ENCODE assay signal across 7 mouse cellular contexts in the genomic region with DNA sequence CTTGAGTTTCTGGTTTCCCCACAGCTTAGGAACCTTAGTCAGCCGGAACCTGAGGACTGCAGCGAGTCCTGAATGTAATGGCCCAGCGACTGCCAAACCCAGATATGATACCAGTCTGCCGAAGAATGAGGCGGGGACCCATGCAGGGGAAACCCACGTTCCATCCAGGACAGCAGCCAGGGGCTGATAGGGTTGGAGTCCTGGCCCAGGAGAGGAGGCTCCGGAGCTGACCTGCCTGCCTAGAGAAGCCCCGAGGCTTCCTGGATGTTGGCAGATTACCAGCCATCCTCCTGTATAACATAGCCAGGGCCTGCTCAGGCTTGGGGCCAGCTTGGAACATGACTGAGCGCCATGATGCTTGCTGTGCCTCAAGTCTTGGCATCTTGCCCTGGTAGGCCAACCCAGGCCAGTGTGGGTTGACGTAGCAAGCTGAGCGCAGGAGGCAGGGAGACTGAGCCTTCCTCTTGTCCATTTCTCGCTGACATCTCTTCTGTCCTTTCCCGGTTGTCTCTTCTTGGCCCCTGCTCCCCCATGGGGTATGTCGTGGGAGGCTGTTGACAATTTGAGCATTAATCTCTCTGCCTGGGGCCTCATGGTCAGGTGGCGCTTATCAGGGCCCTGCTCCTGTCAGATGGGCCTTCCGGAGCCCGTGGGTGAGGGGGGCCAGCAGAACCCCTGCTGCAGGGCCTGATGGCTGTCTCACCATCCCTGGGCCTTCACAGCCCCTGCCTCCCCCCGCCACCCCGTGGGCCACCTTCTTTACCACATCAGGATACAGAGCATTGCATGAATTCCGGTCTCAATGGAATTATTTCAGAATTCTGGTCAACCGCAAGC. TPM values are rescaled to one million over a fixed set of nuclear protein-coding genes. Genes with fewer than 3 reads are reported as not detected.
A peak's percentile ranks its signal among the peaks of the same experiment; 100 is the strongest.
DNase-seq lines count a peak whose midpoint lies in the region; ATAC-seq lines count a peak whose summit lies in the region.

No protein-coding gene starts in this region.

- no peaks in the 10 kb centered on the region for H3K9me3 ChIP-seq in neural tube, embryonic 13.5 days
- no peaks in the 10 kb centered on the region for H3K9me3 ChIP-seq in heart, embryonic 16.5 days (replicated peaks; ENCODE audit: control insufficient read depth, low read length)
- no peaks in the 10 kb centered on the region for H3K9me3 ChIP-seq in liver, embryonic 15.5 days (replicated peaks)

- no peaks in the 10 kb centered on the region for H3K27me3 ChIP-seq in neural tube, embryonic 13.5 days
- H3K27me3 ChIP-seq in heart, embryonic 16.5 days (ENCODE audit: control insufficient read depth, insufficient read depth, low read length) = no peaks in the 10 kb centered on the region
- no peaks in the 10 kb centered on the region for H3K27me3 ChIP-seq in liver, embryonic 15.5 days

- no peak overlapping the region for H3K9ac ChIP-seq in neural tube, embryonic 13.5 days
- H3K9ac ChIP-seq in heart, embryonic 16.5 days (ENCODE audit: low read length) = no peak overlapping the region
- H3K9ac ChIP-seq in liver, embryonic 15.5 days = peak overlapping the region; percentile 21

- ATAC-seq in neural tube, embryonic 13.5 days (ENCODE audit: low read depth) = peak; percentile 38; the same call in 1 of the 2 replicates
- ATAC-seq in heart, embryonic 16.5 days (replicated peaks; ENCODE audit: extremely low read depth, insufficient read depth, low FRiP score) = peak; percentile 39
- peak; percentile 90 for ATAC-seq in liver, embryonic 15.5 days (ENCODE audit: insufficient read depth)

- H3K27ac ChIP-seq in neural tube, embryonic 13.5 days (replicated peaks) = no peak overlapping the region
- H3K27ac ChIP-seq in heart, embryonic 16.5 days (ENCODE audit: low read length) = no peak overlapping the region
- H3K27ac ChIP-seq in liver, embryonic 15.5 days (replicated peaks) = peak overlapping the region; percentile 88

- WGBS in neural tube, embryonic 13.5 days = 74% methylated on average over 21 of the region's 21 CpGs
- 50% methylated on average over 21 of the region's 21 CpGs for WGBS in heart, embryonic 16.5 days
- 14% methylated on average over 21 of the region's 21 CpGs for WGBS in liver, embryonic 15.5 days (ENCODE audit: insufficient replicate concordance)

- H3K36me3 ChIP-seq in neural tube, embryonic 13.5 days = no peaks in the 10 kb centered on the region
- no peaks in the 10 kb centered on the region for H3K36me3 ChIP-seq in heart, embryonic 16.5 days (ENCODE audit: control insufficient read depth, insufficient read depth)
- no peaks in the 10 kb centered on the region for H3K36me3 ChIP-seq in liver, embryonic 15.5 days (replicated peaks)

- H3K4me3 ChIP-seq in neural tube, embryonic 13.5 days = no peak overlapping the region
- H3K4me3 ChIP-seq in heart, embryonic 16.5 days (ENCODE audit: low read length) = no peak overlapping the region
- peak overlapping the region; percentile 17; the same call in 1 of the 2 replicates for H3K4me3 ChIP-seq in liver, embryonic 15.5 days (replicated peaks)

- no peak for DNase-seq in neural tube, embryonic 10.5 days (ENCODE audit: extremely low spot score, low spot score)
- peak; percentile 81 to 84 for DNase-seq in cerebellum, adult 18-20 months
- no peak for DNase-seq in layer of hippocampus, adult 9-11 months
- no peak for DNase-seq in left cerebral cortex, adult 9 months (ENCODE audit: low spot score in 2 of 2)

- peaks cover 10% of the 10 kb centered on the region for H3K4me1 ChIP-seq in neural tube, embryonic 13.5 days (replicated peaks)
- peaks cover 10% of the 10 kb centered on the region; the same call in 1 of the 2 replicates for H3K4me1 ChIP-seq in heart, embryonic 16.5 days (ENCODE audit: control insufficient read depth, insufficient read depth, low read length)
- peaks cover 71% of the 10 kb centered on the region for H3K4me1 ChIP-seq in liver, embryonic 15.5 days (replicated peaks)

- H3K4me2 ChIP-seq in neural tube, embryonic 13.5 days = no peak overlapping the region
- no peak overlapping the region for H3K4me2 ChIP-seq in heart, embryonic 16.5 days (ENCODE audit: low read depth, low read length)
- H3K4me2 ChIP-seq in liver, embryonic 15.5 days = peak overlapping the region; percentile 61

RNA-seq across cellular contexts. Expression of gene Rpn1, which starts 32.3 kb away (rescaled TPM):
- polyA plus RNA-seq in neural tube, embryonic 13.5 days (2015; fragmentation: Nextera tagmentation; extraction: Ambion mirVana) = 286 and 299 TPM in 2 replicates
- polyA plus RNA-seq in heart, embryonic 16.5 days (2015; fragmentation: Nextera tagmentation; extraction: Ambion mirVana) = 182 and 197 TPM in 2 replicates
- polyA plus RNA-seq in liver, embryonic 15.5 days (2015; fragmentation: Nextera tagmentation; extraction: Ambion mirVana) = 181 and 184 TPM in 2 replicates

Comparison
In these comparisons a context has a peak if more than half of its experiments do, and no peak if none do; other contexts are left out.
1. ATAC-seq: peak in every context shown above with its lines; median percentile 90 in liver, embryonic 15.5 days; 39 in heart, embryonic 16.5 days; 38 in neural tube, embryonic 13.5 days.
2. DNase-seq: peak in cerebellum, adult 18-20 months (2 of 2); none in neural tube, embryonic 10.5 days (single experiment), layer of hippocampus, adult 9-11 months (single experiment) and left cerebral cortex, adult 9 months (0 of 2).